Mouse (Mus musculus): ENCODE measurements around the gene Gm13276. TPM values are rescaled to one million over a fixed set of nuclear protein-coding genes. Genes with fewer than 3 reads are reported as not detected.
A peak's percentile ranks its signal among the peaks of the same experiment; 100 is the strongest.
"Not testable (repeated sequence)": the region's sequence is repeated elsewhere in the genome, so short reads cannot be mapped to it uniquely, and the experiment has no call there.

Gm13276 gene
- not detected in 2 replicates for polyA plus RNA-seq (2012; rRNA removed)

DNA sequence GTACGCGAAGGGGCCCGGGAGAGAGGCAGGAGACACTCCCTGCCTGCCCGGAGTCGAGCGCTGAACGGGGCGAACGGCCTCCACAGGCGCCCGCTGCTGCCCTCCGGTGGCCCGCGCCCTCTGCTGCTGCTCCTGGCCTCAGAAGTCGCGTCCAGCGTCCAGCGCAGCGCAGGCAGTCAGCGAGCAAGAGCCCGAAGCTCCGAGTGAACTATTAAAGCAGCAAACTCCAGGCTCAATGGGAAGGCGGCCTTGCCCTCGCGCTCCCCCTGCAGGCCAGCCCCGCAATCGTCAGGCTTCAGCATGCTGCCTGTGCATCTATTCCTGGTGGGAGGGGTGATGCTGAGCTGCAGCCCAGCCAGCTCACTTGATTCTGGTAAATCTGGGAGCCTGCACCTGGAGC lies at the start of gene Gm13276:
Gene Gm13276, plus strand, starts transcription at position 301 of the 400 bp plus-strand sequence.
- H3K36me3 ChIP-seq (ENCODE audit: control insufficient read depth, insufficient read depth, low read length); DNase-seq; H3K27me3 ChIP-seq (ENCODE audit: control insufficient read depth, insufficient read depth, low read length); H3K27ac ChIP-seq (ENCODE audit: control insufficient read depth, insufficient read depth, low read length); H3K4me1 ChIP-seq (replicated peaks; ENCODE audit: control insufficient read depth, insufficient read depth, low read length); H3K4me3 ChIP-seq (ENCODE audit: control insufficient read depth, insufficient read depth, low read length): not testable (repeated sequence)
- WGBS, result no CpG with 5 or more reads among the region's 27 CpGs

DNA sequence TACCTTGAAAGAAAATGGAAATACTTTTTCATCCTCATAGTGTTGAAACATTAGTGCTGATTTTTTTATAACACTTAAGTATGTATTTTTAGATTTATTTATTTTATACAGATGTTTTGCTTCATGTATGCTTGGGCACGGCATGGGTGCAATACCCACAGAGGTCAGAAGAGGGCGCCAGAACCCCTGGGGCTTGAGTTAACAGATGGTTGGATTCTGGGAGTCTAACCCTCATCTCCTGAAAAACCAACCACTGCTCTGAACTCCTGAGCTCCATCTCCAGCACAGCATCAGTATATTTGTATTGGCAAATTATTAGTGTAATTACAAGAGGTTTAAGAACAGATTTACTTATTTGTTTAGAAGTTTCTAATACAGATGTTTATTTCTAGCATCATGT lies 47.0 kb upstream of the Gm13276 start:
- Histone ChIP-seq H3K27me3 (ENCODE audit: control insufficient read depth, insufficient read depth, low read length) (no peaks in the 10 kb centered on the region), H3K4me3 (ENCODE audit: control insufficient read depth, insufficient read depth, low read length) (no peak overlapping the region), H3K27ac (ENCODE audit: control insufficient read depth, insufficient read depth, low read length) (no peak overlapping the region), H3K4me1 (replicated peaks; ENCODE audit: control insufficient read depth, insufficient read depth, low read length) (peaks cover 4% of the 10 kb centered on the region), H3K36me3 (ENCODE audit: control insufficient read depth, insufficient read depth, low read length) (no peaks in the 10 kb centered on the region)
- 5% methylated on average over 2 of the region's 2 CpGs for WGBS
- TF ChIP-seq POLR2A (IDR thresholded peaks at IDR 0.05; ENCODE audit: control insufficient read depth, extremely low read depth, insufficient read depth, low read length, poor library complexity) (no peak), CTCF (IDR thresholded peaks at IDR 0.05; ENCODE audit: borderline replicate concordance, control insufficient read depth, extremely low read depth, insufficient read depth, low read length, poor library complexity) (no peak; the same call in 1 of the 2 replicates)
- peak; percentile 78 for DNase-seq

DNA sequence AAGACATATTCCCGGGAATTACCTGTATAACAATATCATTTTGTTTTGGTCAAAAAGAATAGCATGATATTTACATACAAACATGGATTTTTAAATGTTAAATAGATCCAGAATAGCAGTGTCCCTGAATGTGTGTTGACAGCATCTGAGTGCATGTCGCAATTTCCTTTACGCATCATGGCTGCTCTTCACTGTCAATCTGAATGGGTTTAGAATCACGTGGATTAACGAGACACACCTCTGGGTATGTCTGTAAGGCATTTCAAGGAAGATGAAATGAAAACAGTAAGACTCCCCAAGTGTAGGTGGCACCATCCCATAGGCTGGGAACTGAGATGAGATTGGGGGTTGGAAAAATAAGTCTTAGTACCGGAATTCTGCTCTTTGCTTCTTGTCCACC lies 46.5 kb upstream of the Gm13276 start:
- no peak for DNase-seq
- no peak overlapping the region for H3K27ac ChIP-seq (ENCODE audit: control insufficient read depth, insufficient read depth, low read length)
- no peak overlapping the region for H3K4me3 ChIP-seq (ENCODE audit: control insufficient read depth, insufficient read depth, low read length)
- peaks cover 4% of the 10 kb centered on the region for H3K4me1 ChIP-seq (replicated peaks; ENCODE audit: control insufficient read depth, insufficient read depth, low read length)
- no peak for TF ChIP-seq CTCF (IDR thresholded peaks at IDR 0.05; ENCODE audit: borderline replicate concordance, control insufficient read depth, extremely low read depth, insufficient read depth, low read length, poor library complexity)
- H3K36me3 ChIP-seq (ENCODE audit: control insufficient read depth, insufficient read depth, low read length), result no peaks in the 10 kb centered on the region
- no peaks in the 10 kb centered on the region for H3K27me3 ChIP-seq (ENCODE audit: control insufficient read depth, insufficient read depth, low read length)
- WGBS, result 89% methylated on average over 6 of the region's 6 CpGs

DNA sequence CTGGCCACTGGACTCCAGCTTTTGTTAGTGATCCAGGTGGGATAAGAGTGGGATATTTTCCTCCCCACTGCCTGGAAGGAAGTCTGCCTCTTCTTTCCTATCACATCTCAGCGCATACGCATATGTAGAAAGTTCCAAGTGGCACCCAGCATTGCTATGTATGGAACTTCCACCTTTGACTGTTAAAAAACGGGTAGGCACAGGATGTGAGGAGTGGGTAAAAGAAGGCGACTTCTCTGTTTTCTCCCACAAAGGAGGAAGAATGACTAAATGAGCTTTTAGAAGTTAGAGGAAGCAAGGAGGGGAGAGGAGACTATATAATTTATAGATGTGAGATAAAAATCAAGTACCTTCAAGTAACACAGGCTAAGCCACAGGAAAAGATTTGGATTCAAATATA lies 44.1 kb upstream of the Gm13276 start:
- no peaks in the 10 kb centered on the region for H3K36me3 ChIP-seq (ENCODE audit: control insufficient read depth, insufficient read depth, low read length)
- H3K27ac ChIP-seq (ENCODE audit: control insufficient read depth, insufficient read depth, low read length), result no peak overlapping the region
- peaks cover 4% of the 10 kb centered on the region for H3K4me1 ChIP-seq (replicated peaks; ENCODE audit: control insufficient read depth, insufficient read depth, low read length)
- no peak overlapping the region for H3K4me3 ChIP-seq (ENCODE audit: control insufficient read depth, insufficient read depth, low read length)
- no peak for DNase-seq
- WGBS, result 23% methylated on average over 4 of the region's 4 CpGs
- TF ChIP-seq POLR2A (IDR thresholded peaks at IDR 0.05; ENCODE audit: control insufficient read depth, extremely low read depth, insufficient read depth, low read length, poor library complexity) (no peak), CTCF (IDR thresholded peaks at IDR 0.05; ENCODE audit: borderline replicate concordance, control insufficient read depth, extremely low read depth, insufficient read depth, low read length, poor library complexity) (no peak)
- H3K27me3 ChIP-seq (ENCODE audit: control insufficient read depth, insufficient read depth, low read length), result no peaks in the 10 kb centered on the region

DNA sequence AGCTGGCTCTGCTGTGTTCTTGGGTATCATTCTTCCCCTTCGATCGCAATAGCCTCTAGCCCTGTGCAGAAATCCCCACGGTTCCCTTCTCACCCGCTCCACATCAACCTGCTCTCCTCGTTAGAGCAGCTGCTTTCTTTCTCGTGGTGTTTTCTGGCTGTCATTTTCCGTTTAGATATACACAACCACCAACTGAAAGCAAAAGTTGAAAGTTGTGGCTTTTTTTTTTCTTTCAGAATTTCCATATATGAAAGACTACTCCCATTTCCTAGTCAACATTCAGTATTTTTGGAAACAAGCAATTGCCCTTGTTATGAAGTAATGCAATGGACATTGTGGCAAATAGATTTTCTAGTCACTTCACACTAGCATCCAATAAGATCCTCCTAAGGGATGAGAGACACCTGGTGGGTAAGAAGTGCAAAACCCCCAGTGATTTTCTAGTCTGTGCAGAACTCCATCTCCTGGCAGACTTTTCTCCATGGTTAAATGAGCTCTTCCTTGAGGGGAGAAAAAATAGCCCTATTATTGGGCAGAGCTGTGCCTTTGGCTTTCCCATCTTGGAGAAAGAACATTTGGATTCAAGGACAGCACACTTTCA lies 42.6 kb upstream of the Gm13276 start:
- peaks cover 4% of the 10 kb centered on the region for H3K4me1 ChIP-seq (replicated peaks; ENCODE audit: control insufficient read depth, insufficient read depth, low read length)
- DNase-seq, result no peak
- no peaks in the 10 kb centered on the region for H3K27me3 ChIP-seq (ENCODE audit: control insufficient read depth, insufficient read depth, low read length)
- H3K27ac ChIP-seq (ENCODE audit: control insufficient read depth, insufficient read depth, low read length), result no peak overlapping the region; the same call in 1 of the 2 replicates
- TF ChIP-seq CTCF (IDR thresholded peaks at IDR 0.05; ENCODE audit: borderline replicate concordance, control insufficient read depth, extremely low read depth, insufficient read depth, low read length, poor library complexity), result no peak
- no peak overlapping the region for H3K4me3 ChIP-seq (ENCODE audit: control insufficient read depth, insufficient read depth, low read length)
- WGBS, result 8% methylated on average over 7 of the region's 7 CpGs
- no peaks in the 10 kb centered on the region for H3K36me3 ChIP-seq (ENCODE audit: control insufficient read depth, insufficient read depth, low read length)

DNA sequence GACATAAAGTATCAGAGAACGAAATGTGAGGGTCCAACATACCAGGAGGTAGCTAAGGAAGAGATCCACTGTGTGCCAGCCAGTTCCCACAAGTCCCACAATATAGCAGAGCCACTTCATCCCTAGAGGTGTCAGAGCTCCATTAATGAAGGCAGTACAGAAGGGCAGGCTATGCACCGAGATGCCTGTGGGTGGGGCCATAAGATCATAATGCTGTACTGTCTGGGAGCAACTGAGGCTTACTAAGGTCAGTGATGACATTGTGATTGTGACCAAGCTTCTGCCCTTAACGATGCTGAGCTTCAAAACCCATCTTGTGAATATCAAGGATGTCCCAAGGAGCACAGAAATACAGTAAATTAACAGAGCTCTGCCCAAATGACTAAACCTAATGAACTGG lies 41.3 kb upstream of the Gm13276 start:
- WGBS, result 86% methylated on average over 3 of the region's 3 CpGs
- Histone ChIP-seq H3K4me1 (replicated peaks; ENCODE audit: control insufficient read depth, insufficient read depth, low read length) (peaks cover 4% of the 10 kb centered on the region), H3K27me3 (ENCODE audit: control insufficient read depth, insufficient read depth, low read length) (no peaks in the 10 kb centered on the region), H3K36me3 (ENCODE audit: control insufficient read depth, insufficient read depth, low read length) (no peaks in the 10 kb centered on the region), H3K4me3 (ENCODE audit: control insufficient read depth, insufficient read depth, low read length) (no peak overlapping the region), H3K27ac (ENCODE audit: control insufficient read depth, insufficient read depth, low read length) (no peak overlapping the region)
- DNase-seq, result peak; percentile 22
- TF ChIP-seq POLR2A (IDR thresholded peaks at IDR 0.05; ENCODE audit: control insufficient read depth, extremely low read depth, insufficient read depth, low read length, poor library complexity), result no peak
- no peak for TF ChIP-seq CTCF (IDR thresholded peaks at IDR 0.05; ENCODE audit: borderline replicate concordance, control insufficient read depth, extremely low read depth, insufficient read depth, low read length, poor library complexity)

DNA sequence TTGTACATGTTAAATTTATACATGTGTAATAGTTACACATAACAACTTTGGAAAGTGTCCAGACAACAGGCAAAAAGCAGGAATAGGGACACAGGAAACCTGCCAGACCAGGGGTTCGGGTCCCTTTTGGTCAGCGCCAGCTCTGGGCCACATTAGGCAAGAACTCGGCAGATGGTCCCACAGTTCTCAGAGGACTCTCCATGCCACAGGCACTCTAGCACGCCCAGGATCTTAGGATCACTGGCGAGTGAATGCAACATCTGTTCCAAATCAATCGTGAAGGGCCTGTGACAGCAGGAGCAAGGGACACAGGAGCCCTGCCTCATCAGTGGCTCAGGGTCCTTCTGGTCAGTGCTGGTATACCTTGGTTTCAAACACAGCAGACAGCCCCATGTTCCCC lies 35.6 kb upstream of the Gm13276 start:
- TF ChIP-seq POLR2A (IDR thresholded peaks at IDR 0.05; ENCODE audit: control insufficient read depth, extremely low read depth, insufficient read depth, low read length, poor library complexity) (no peak), CTCF (IDR thresholded peaks at IDR 0.05; ENCODE audit: borderline replicate concordance, control insufficient read depth, extremely low read depth, insufficient read depth, low read length, poor library complexity) (no peak)
- no peaks in the 10 kb centered on the region for H3K36me3 ChIP-seq (ENCODE audit: control insufficient read depth, insufficient read depth, low read length)
- DNase-seq, result no peak
- no peak overlapping the region for H3K4me3 ChIP-seq (ENCODE audit: control insufficient read depth, insufficient read depth, low read length)
- no peaks in the 10 kb centered on the region for H3K27me3 ChIP-seq (ENCODE audit: control insufficient read depth, insufficient read depth, low read length)
- H3K4me1 ChIP-seq (replicated peaks; ENCODE audit: control insufficient read depth, insufficient read depth, low read length), result no peaks in the 10 kb centered on the region
- 94% methylated on average over 6 of the region's 6 CpGs for WGBS
- no peak overlapping the region for H3K27ac ChIP-seq (ENCODE audit: control insufficient read depth, insufficient read depth, low read length)

DNA sequence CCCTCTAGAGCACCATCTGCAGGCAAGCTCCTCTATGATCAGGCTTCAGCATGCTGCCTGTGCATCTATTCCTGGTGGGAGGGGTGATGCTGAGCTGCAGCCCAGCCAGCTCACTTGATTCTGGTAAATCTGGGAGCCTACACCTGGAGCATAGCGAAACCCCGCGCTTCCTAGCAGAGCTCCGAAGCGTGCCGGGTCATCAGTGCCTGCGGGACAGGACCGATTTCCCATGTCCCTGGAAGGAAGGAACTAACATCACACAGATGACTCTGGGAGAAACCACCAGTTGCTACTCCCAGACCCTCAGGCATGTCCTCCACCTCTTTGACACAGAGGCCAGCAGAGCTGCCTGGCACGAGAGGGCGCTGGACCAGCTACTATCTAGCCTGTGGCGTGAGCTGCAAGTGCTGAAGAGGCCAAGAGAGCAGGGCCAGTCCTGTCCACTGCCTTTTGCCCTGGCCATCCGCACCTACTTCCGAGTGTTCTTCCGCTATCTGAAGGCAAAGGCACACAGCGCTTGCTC lies 30.6 kb upstream of the Gm13276 start, which contains the start of gene Gm13271:
Gene Gm13271, plus strand, starts transcription at position 51 of the 523 bp plus-strand sequence.
- H3K4me3 ChIP-seq (ENCODE audit: control insufficient read depth, insufficient read depth, low read length); H3K4me1 ChIP-seq (replicated peaks; ENCODE audit: control insufficient read depth, insufficient read depth, low read length); H3K27ac ChIP-seq (ENCODE audit: control insufficient read depth, insufficient read depth, low read length); H3K36me3 ChIP-seq (ENCODE audit: control insufficient read depth, insufficient read depth, low read length); H3K27me3 ChIP-seq (ENCODE audit: control insufficient read depth, insufficient read depth, low read length): not testable (repeated sequence)
- WGBS, result 96% methylated on average over 15 of the region's 15 CpGs
- peak; percentile 80 for DNase-seq
